35 mouse cellular contexts compared by ENCODE assay signal in the genomic region with DNA sequence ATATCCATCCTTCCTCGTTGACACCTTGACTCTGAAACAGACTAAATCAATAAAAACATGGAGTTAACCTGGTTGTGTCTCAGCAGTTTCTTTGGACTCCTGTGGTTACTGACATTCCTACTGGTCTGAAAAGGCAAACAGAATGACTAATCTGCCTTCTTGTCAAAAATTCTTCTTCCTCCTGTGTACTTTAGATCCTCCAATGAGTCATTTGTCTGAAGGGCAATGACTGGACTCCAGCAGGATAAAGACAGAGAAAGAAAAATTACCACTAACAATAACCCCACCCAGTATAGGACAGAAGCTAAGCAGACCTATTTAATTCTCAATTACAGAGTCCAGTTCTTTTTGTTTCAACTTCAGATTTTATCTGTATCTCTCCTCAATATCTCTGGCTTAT. TPM values are rescaled to one million over a fixed set of nuclear protein-coding genes. Genes with fewer than 3 reads are reported as not detected.
DNase-seq lines count a peak whose midpoint lies in the region; ATAC-seq and TF ChIP-seq lines count a peak whose summit lies in the region.
"Had no signal": no experiment of that assay in that cellular context is flagged by ENCODE, and none has a peak within 500 bp of the region (broad histone marks: within the 10 kb centered on the region; RNA-seq: fewer than 3 reads in every experiment).

No protein-coding gene starts in this region.

- in situ Hi-C loops in Patski (cut with MboI; ENCODE audit: low pct_unique_long_range_greater_than_20kb) = no loop called here

- 48% methylated on average over 1 of the region's 1 CpGs for WGBS in intestine, embryonic 15.5 days
- 45% methylated on average over 1 of the region's 1 CpGs for WGBS in intestine, embryonic 16.5 days

- no peaks in the 10 kb centered on the region for H3K4me1 ChIP-seq in intestine, embryonic 15.5 days (replicated peaks)
- peaks cover 4% of the 10 kb centered on the region; the same call in 1 of the 2 replicates for H3K4me1 ChIP-seq in intestine, embryonic 16.5 days (ENCODE audit: control insufficient read depth, insufficient read depth, low read length)

- H3K27me3 ChIP-seq in intestine, embryonic 15.5 days (replicated peaks) = no peaks in the 10 kb centered on the region
- peaks cover 7% of the 10 kb centered on the region; the same call in 1 of the 2 replicates for H3K27me3 ChIP-seq in intestine, embryonic 16.5 days (replicated peaks; ENCODE audit: control insufficient read depth, insufficient read depth, low read length)
- H3K27me3 ChIP-seq in Patski = no peaks in the 10 kb centered on the region
- H3K27me3 ChIP-seq: neural tube, embryonic 15.5 days had no signal

- H3K9ac ChIP-seq in intestine, embryonic 15.5 days = no peak overlapping the region
- no peak overlapping the region for H3K9ac ChIP-seq in intestine, embryonic 16.5 days (ENCODE audit: low read depth, low read length)
- H3K9ac ChIP-seq: hindbrain, embryonic 13.5 days; liver, embryonic 12.5 days; liver, postnatal 0 days; midbrain, embryonic 12.5 days; neural tube, embryonic 15.5 days had no signal

- intact Hi-C loops in left cerebral cortex, postnatal 25 days (cut with DNase I) = no loop called here

- TF ChIP-seq CTCF in Patski (IDR thresholded peaks at IDR 0.05) = no peak

- ATAC-seq in intestine, embryonic 15.5 days = 0 out of 2 replicates have a peak, but pooled peaks have one; percentile 23
- no peak for ATAC-seq in intestine, embryonic 16.5 days
- peak; percentile 98 for ATAC-seq in Patski
- ATAC-seq: activated CD4-positive, CD25-positive, alpha-beta regulatory T cell, adult 4 months; forebrain, embryonic 14.5 days; liver, embryonic 12.5 days; liver, postnatal 0 days had no signal

- H3K27ac ChIP-seq in intestine, embryonic 15.5 days = no peak overlapping the region
- no peak overlapping the region for H3K27ac ChIP-seq in intestine, embryonic 16.5 days (ENCODE audit: low read length)
- H3K27ac ChIP-seq: hindbrain, embryonic 13.5 days; layer of hippocampus, adult 2 months; liver, embryonic 12.5 days; midbrain, embryonic 12.5 days; neural tube, embryonic 15.5 days had no signal

- H3K4me3 ChIP-seq in intestine, embryonic 15.5 days (replicated peaks) = no peak overlapping the region
- no peak overlapping the region for H3K4me3 ChIP-seq in intestine, embryonic 16.5 days (ENCODE audit: low read length)
- H3K4me3 ChIP-seq: hindbrain, embryonic 13.5 days; layer of hippocampus, adult 2 months; liver, embryonic 12.5 days; midbrain, embryonic 12.5 days; neural tube, embryonic 15.5 days had no signal

- H3K9me3 ChIP-seq in intestine, embryonic 15.5 days = no peaks in the 10 kb centered on the region
- H3K9me3 ChIP-seq in intestine, embryonic 16.5 days (ENCODE audit: control insufficient read depth, low read length) = no peaks in the 10 kb centered on the region
- H3K9me3 ChIP-seq: hindbrain, embryonic 13.5 days; liver, embryonic 12.5 days; midbrain, embryonic 12.5 days; neural tube, embryonic 15.5 days had no signal

- no peak overlapping the region for H3K4me2 ChIP-seq in intestine, embryonic 15.5 days (replicated peaks)
- no peak overlapping the region for H3K4me2 ChIP-seq in intestine, embryonic 16.5 days (ENCODE audit: low read depth, low read length)
- H3K4me2 ChIP-seq: heart, embryonic 11.5 days; hindbrain, embryonic 13.5 days; liver, embryonic 12.5 days; midbrain, embryonic 12.5 days; neural tube, embryonic 15.5 days had no signal

- DNase-seq in 3T3-L1 (ENCODE audit: low read depth, low spot score) (peak; percentile 91), Patski (ENCODE audit: low read depth, low spot score) (peak; percentile 43)
- DNase-seq in naive thymus-derived CD4-positive, alpha-beta T cell, adult 2 months (ENCODE audit: low read depth) = peak; percentile 28
- DNase-seq in kidney, postnatal 10 days = no peak
- no peak for DNase-seq in left cerebral cortex, postnatal 25 days (ENCODE audit: low spot score in 2 of 2)
- DNase-seq: adrenal gland, adult 2 months; adrenal gland, postnatal 36 days; cerebellum, adult 18-20 months; cerebellum, postnatal 25 days; gastrocnemius, postnatal 25 days; heart, adult 11 months; heart, postnatal 4 days; kidney, adult 2 months; kidney, postnatal 14 days; left cerebral cortex, postnatal 4 days; liver, postnatal 0 days; lung, postnatal 36 days; right cerebral cortex, postnatal 25 days had no signal

- no peaks in the 10 kb centered on the region for H3K36me3 ChIP-seq in intestine, embryonic 15.5 days
- H3K36me3 ChIP-seq in intestine, embryonic 16.5 days (ENCODE audit: control insufficient read depth, insufficient read depth, low read length) = no peaks in the 10 kb centered on the region
- H3K36me3 ChIP-seq: hindbrain, embryonic 13.5 days; liver, embryonic 12.5 days; midbrain, embryonic 12.5 days; neural tube, embryonic 15.5 days had no signal

- CTCF ChIA-PET in Patski (lab: Charles Lee) = interaction anchor here (1.1 to 1.5 kb wide), 2 partner anchors 12 to 286 kb away, joined by 3 read pairs; no protein-coding TSS in a partner anchor

- POLR2A ChIA-PET in Patski (lab: Charles Lee) = no interaction called here

RNA-seq across cellular contexts. Expression of a gene that starts 26.7 kb away (rescaled TPM):
- 44.4 and 169 TPM in 2 replicates for polyA plus RNA-seq in intestine, embryonic 15.5 days (2015; fragmentation: Nextera tagmentation; extraction: Ambion mirVana)
- 141 and 217 TPM in 2 replicates for polyA plus RNA-seq in intestine, embryonic 16.5 days (2015; fragmentation: Nextera tagmentation; extraction: Ambion mirVana)
- polyA plus RNA-seq in Patski (2021) = not detected
- total RNA-seq in left cerebral cortex, postnatal 25 days (2021) = not detected
- total RNA-seq: adrenal gland, postnatal 36 days; gastrocnemius, adult 18-20 months; gastrocnemius, postnatal 25 days; heart, postnatal 4 days; layer of hippocampus, adult 2 months; layer of hippocampus, postnatal 14 days; left cerebral cortex, adult 8-10 months; left cerebral cortex, postnatal 4 days; megakaryocyte, adult 5-6 weeks had no signal
- polyA plus RNA-seq: brain, embryonic 14.5 days; embryonic facial prominence, embryonic 11.5 days; forebrain, embryonic 14.5 days; heart, embryonic 11.5 days; hindbrain, embryonic 13.5 days; kidney, adult 2 months; liver, embryonic 12.5 days; lung, embryonic 16.5 days; midbrain, embryonic 12.5 days; neural tube, embryonic 15.5 days had no signal

RNA-seq across cellular contexts. Expression of a gene that starts 57.0 kb away (rescaled TPM):
- 7.7 and 9.8 TPM in 2 replicates for polyA plus RNA-seq in intestine, embryonic 15.5 days (2015; fragmentation: Nextera tagmentation; extraction: Ambion mirVana)
- polyA plus RNA-seq in intestine, embryonic 16.5 days (2015; fragmentation: Nextera tagmentation; extraction: Ambion mirVana) = 6.6 and 7.4 TPM in 2 replicates
- 35.5 TPM for polyA plus RNA-seq in Patski (2021)
- total RNA-seq in left cerebral cortex, postnatal 25 days (2021) = 100 to 1,000 TPM; 116 to 117 TPM

Comparison
In these comparisons a context has a peak if more than half of its experiments do, and no peak if none do; other contexts are left out.
1. DNase-seq: peak in 3T3-L1 (single experiment), Patski (single experiment) and naive thymus-derived CD4-positive, alpha-beta T cell, adult 2 months (single experiment); none in kidney, postnatal 10 days (single experiment) and left cerebral cortex, postnatal 25 days (0 of 2).
2. RNA of a gene that starts 26.7 kb away (polyA plus RNA-seq): 141 to 217 TPM in intestine, embryonic 16.5 days and 44.4 to 169 TPM in intestine, embryonic 15.5 days; not detected in Patski (single experiment); every median in the first group is over 10 times any median in the second.